Mouse (Mus musculus): Measurements from ENCODE around the gene Sik3. TPM values are rescaled to one million over a fixed set of nuclear protein-coding genes. Genes with fewer than 3 reads are reported as not detected.

Gene Sik3
- polyA plus RNA-seq, 2 experiments from 2014 or later: 12.8 to 16.0 TPM

GRCm38 (mm10) chr9:46016417-46016816 is 3.8 kb downstream of the Sik3 start:
- ATAC-seq: no peak

- no peak for ATAC-seq
These were observed 5.7 kb downstream of the Sik3 start for GRCm38 (mm10) chr9:46018316-46018715.

- no peak for ATAC-seq
These were observed 7.4 kb downstream of the Sik3 start for GRCm38 (mm10) chr9:46019975-46020374.

- no peak for ATAC-seq
These were observed 11.0 kb downstream of the Sik3 start for GRCm38 (mm10) chr9:46023591-46023990.

- peak; percentile 41 for ATAC-seq
These were observed 13.6 kb downstream of the Sik3 start for GRCm38 (mm10) chr9:46026058-46026849.

GRCm38 (mm10) chr9:46027994-46028393 is 15.4 kb downstream of the Sik3 start:
- ATAC-seq: no peak

- no peak for ATAC-seq
These were observed 16.9 kb downstream of the Sik3 start for GRCm38 (mm10) chr9:46029534-46029933.

- ATAC-seq: no peak
These were observed 17.6 kb downstream of the Sik3 start for GRCm38 (mm10) chr9:46030184-46030583.

GRCm38 (mm10) chr9:46030968-46031367 is 18.3 kb downstream of the Sik3 start:
- no peak for ATAC-seq

GRCm38 (mm10) chr9:46032190-46032589 is 19.6 kb downstream of the Sik3 start:
- ATAC-seq: no peak

- no peak for ATAC-seq
These were observed 20.4 kb downstream of the Sik3 start for GRCm38 (mm10) chr9:46033058-46033457.

- ATAC-seq: no peak
These were observed 21.2 kb downstream of the Sik3 start for GRCm38 (mm10) chr9:46033862-46034261.

- ATAC-seq: no peak
These were observed 22.8 kb downstream of the Sik3 start for GRCm38 (mm10) chr9:46035290-46035871.

GRCm38 (mm10) chr9:46036881-46037280 is 24.3 kb downstream of the Sik3 start:
- no peak for ATAC-seq

- ATAC-seq: no peak
These were observed 26.2 kb downstream of the Sik3 start for GRCm38 (mm10) chr9:46038786-46039185.

- ATAC-seq: no peak
These were observed 28.6 kb downstream of the Sik3 start for GRCm38 (mm10) chr9:46041186-46041585.

GRCm38 (mm10) chr9:46042387-46042786 is 29.8 kb downstream of the Sik3 start:
- no peak for ATAC-seq

- ATAC-seq: no peak
These were observed 31.0 kb downstream of the Sik3 start for GRCm38 (mm10) chr9:46043626-46044025.

- ATAC-seq: no peak
These were observed 34.3 kb downstream of the Sik3 start for GRCm38 (mm10) chr9:46046724-46047517.

- ATAC-seq: no peak
These were observed 36.9 kb downstream of the Sik3 start for GRCm38 (mm10) chr9:46049525-46049924.

GRCm38 (mm10) chr9:46050203-46050602 is 37.6 kb downstream of the Sik3 start:
- ATAC-seq: no peak

GRCm38 (mm10) chr9:46053014-46053666 is 40.5 kb downstream of the Sik3 start:
- ATAC-seq: no peak

- ATAC-seq: no peak
These were observed 45.4 kb downstream of the Sik3 start for GRCm38 (mm10) chr9:46058065-46058464.

Measured in CD4-positive, CD25-positive, alpha-beta regulatory T cell, adult 4 months (primary cell).